Mouse (Mus musculus) midbrain, embryonic 14.5 days (tissue): Measurements from ENCODE around the gene Lin7c. TPM values are rescaled to one million over a fixed set of nuclear protein-coding genes. Genes with fewer than 3 reads are reported as not detected.

ENCODE experiments used
- ATAC-seq: fragments of 200-750 bp; cut with Nextera tagmentation; 2 replicates; pipeline ENCODE4 v1.8.0; 2017; ENCODE audit warnings: moderate number of reproducible peaks, moderate library complexity; ENCODE audit not compliant: low FRiP score, low TSS enrichment
- DNase-seq: peaks from one replicate; pipeline ENCODE4 v3.0.0-alpha.2; 2015
- H3K27ac ChIP-seq: fragments of 300-500 bp; sonication (generic); replicated peaks from 2 replicates; pipeline ENCODE4 v1.5.1; 2014; ENCODE audit warnings: mild to moderate bottlenecking, low read depth, low read length, moderate library complexity
- H3K27me3 ChIP-seq: fragments of 300-500 bp; sonication (generic); 2 replicates; pipeline ENCODE4 v1.6.1; 2014; ENCODE audit warnings: low read length, control low read depth, mixed read lengths; ENCODE audit not compliant: control insufficient read depth, insufficient read depth
- H3K36me3 ChIP-seq: fragments of 300-500 bp; sonication (generic); 2 replicates; pipeline ENCODE4 v1.6.1; 2014; ENCODE audit warnings: low read length, control low read depth; ENCODE audit not compliant: control insufficient read depth, insufficient read depth
- H3K4me1 ChIP-seq: fragments of 300-500 bp; sonication (generic); 2 replicates; pipeline ENCODE4 v1.6.1; 2014; ENCODE audit warnings: mild to moderate bottlenecking, antibody characterized with exemption, low read length, control low read depth; ENCODE audit not compliant: control insufficient read depth, insufficient read depth
- H3K4me2 ChIP-seq: fragments of 300-500 bp; sonication (generic); 2 replicates; pipeline ENCODE4 v1.6.1; 2014; ENCODE audit warnings: mild to moderate bottlenecking, low read length, moderate library complexity
- H3K4me3 ChIP-seq: fragments of 300-500 bp; sonication (generic); replicated peaks from 2 replicates; pipeline ENCODE4 v1.5.1; 2014; ENCODE audit warnings: low read depth, low read length
- H3K9ac ChIP-seq: fragments of 300-500 bp; sonication (generic); replicated peaks from 2 replicates; pipeline ENCODE4 v1.6.1; 2014; ENCODE audit warnings: mild to moderate bottlenecking, low read length, moderate library complexity
- H3K9me3 ChIP-seq: fragments of 300-500 bp; sonication (generic); 2 replicates; pipeline ENCODE4 v1.6.1; 2016; ENCODE audit warnings: low read length, control low read depth, mixed read lengths; ENCODE audit not compliant: control insufficient read depth
- WGBS: fragments of 180-500 bp; shearing (Covaris S2); extraction: QIAGEN DNeasy Blood & Tissue Kit; methylation state at CpG from one replicate; pipeline ENCODE4 v1.1.7; 2014; 5-methylcytosine and 5-hydroxymethylcytosine counted together
- polyA plus RNA-seq: library from polyadenylated mRNA; unstranded; fragments of >200 nt; fragmentation: Nextera tagmentation; extraction: Ambion mirVana; gene quantifications from 2 replicates; pipeline ENCODE4 v1.2.1, GENCODE M21; 2014

Lin7c gene
- polyA plus RNA-seq, 1 experiment from 2014 or later: 249 TPM

DNA sequence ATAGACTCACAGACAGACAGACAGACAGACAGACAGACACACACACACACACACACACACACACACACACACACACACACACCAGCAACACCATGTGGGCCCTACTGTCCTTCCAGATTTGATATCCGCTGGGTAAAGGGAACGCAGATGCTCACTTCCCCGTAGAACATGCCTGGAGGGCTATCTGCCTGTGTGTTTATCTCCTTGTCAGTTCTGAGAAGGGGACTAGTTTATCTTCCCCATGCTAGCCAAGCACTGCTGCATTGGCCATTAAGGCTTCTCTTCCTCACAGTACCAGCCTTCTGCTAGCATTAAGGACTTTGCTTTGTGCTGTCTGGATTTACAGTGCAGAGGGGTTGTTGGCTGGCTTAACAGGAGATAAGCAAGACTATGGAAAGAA, 38.6 kb downstream of the Lin7c start:
- H3K4me2 ChIP-seq: no peak overlapping the region
- H3K9ac ChIP-seq: no peak overlapping the region
- H3K27ac ChIP-seq: no peak overlapping the region
- H3K27me3 ChIP-seq: no peaks in the 10 kb centered on the region
- 67% methylated on average over 3 of the region's 3 CpGs for WGBS
- no peaks in the 10 kb centered on the region for H3K36me3 ChIP-seq
- H3K9me3 ChIP-seq: no peaks in the 10 kb centered on the region
- no peaks in the 10 kb centered on the region for H3K4me1 ChIP-seq
- ATAC-seq (no peak), DNase-seq (no peak)
- H3K4me3 ChIP-seq: no peak overlapping the region

- Histone ChIP-seq H3K9ac (no peak overlapping the region), H3K4me1 (no peaks in the 10 kb centered on the region), H3K9me3 (no peaks in the 10 kb centered on the region), H3K4me2 (no peak overlapping the region), H3K36me3 (no peaks in the 10 kb centered on the region), H3K27ac (no peak overlapping the region), H3K27me3 (no peaks in the 10 kb centered on the region), H3K4me3 (no peak overlapping the region)
- 94% methylated on average over 5 of the region's 5 CpGs for WGBS
- DNase-seq (no peak), ATAC-seq (no peak)
Observed at GRCm38 (mm10) chr2:109930366-109930765, 39.7 kb downstream of the Lin7c start.

- 94% methylated on average over 4 of the region's 4 CpGs for WGBS
- ATAC-seq: no peak
- no peaks in the 10 kb centered on the region for H3K27me3 ChIP-seq
- no peaks in the 10 kb centered on the region for H3K4me1 ChIP-seq
- H3K9me3 ChIP-seq: no peaks in the 10 kb centered on the region
- no peak overlapping the region for H3K27ac ChIP-seq
- no peak for DNase-seq
- no peaks in the 10 kb centered on the region for H3K36me3 ChIP-seq
- no peak overlapping the region for H3K4me2 ChIP-seq
- no peak overlapping the region for H3K9ac ChIP-seq
- H3K4me3 ChIP-seq: no peak overlapping the region
Observed at GRCm38 (mm10) chr2:109930771-109931170, 40.1 kb downstream of the Lin7c start.

DNA sequence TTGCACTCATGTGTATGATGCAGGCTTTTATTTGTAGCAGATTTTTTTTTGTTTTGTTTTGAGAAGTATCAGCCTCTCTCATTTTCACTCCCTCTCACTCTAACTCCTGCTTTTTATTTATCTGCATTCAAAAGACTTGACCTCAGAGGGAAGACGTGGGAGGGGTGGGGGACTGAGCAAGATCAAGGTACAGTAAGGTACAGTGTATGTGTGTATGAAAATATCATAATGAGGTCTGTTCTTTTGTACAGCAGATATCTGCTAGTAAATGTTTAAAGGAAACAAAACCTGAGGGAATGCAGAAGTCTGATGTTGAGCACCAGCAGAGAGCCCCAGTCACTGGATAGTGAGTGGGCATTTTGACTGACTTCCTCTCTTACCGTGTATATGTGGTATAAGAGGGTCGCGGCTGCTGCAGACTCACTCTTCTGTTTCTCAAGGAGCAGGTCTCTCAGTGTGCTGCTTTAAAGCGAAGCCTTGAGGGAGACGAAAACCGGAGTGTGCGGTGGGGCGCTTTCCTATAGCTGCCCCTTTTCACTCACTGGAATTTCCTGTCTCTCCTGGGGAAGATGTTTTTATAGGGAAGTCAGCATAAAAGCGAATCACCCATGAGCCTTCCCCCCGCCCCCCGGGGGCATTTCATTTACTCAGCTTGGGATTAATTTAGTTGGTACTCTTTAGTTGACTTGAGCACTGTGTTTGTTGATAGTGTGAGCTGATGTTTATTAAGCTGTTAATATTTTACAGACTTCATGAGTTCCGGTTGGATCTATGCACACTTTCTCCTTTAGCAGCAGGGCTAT, 41.5 kb downstream of the Lin7c start:
- no peaks in the 10 kb centered on the region for H3K9me3 ChIP-seq
- WGBS: 61% methylated on average over 13 of the region's 13 CpGs
- H3K27me3 ChIP-seq: no peaks in the 10 kb centered on the region
- no peaks in the 10 kb centered on the region for H3K4me1 ChIP-seq
- no peak overlapping the region for H3K27ac ChIP-seq
- H3K36me3 ChIP-seq: no peaks in the 10 kb centered on the region
- H3K4me2 ChIP-seq: no peak overlapping the region
- H3K4me3 ChIP-seq: no peak overlapping the region
- no peak for DNase-seq
- ATAC-seq: no peak
- no peak overlapping the region for H3K9ac ChIP-seq

DNA sequence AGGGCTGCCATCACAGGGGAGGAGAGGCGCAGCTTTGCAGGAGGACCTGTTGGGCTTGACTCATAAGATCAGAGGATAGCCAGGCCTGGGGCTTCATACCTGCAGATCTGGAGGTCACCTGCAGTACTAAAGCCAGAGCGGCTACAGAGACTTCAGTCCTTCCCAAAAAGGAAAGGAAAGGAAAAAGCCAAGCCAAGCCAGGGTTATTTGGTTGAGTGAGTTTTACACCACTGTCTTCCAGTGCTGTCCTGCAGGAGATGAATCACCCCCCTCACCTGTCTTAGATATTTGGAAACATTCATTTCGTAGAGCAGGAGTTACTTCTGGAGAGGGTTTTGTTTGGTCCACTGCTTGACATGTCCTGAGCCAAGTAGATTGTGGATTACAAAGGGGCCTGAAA, 42.5 kb downstream of the Lin7c start:
- WGBS: 85% methylated on average over 3 of the region's 3 CpGs
- no peak for ATAC-seq
- H3K4me3 ChIP-seq: no peak overlapping the region
- no peaks in the 10 kb centered on the region for H3K9me3 ChIP-seq
- no peak overlapping the region for H3K27ac ChIP-seq
- DNase-seq: no peak
- H3K36me3 ChIP-seq: no peaks in the 10 kb centered on the region
- H3K4me2 ChIP-seq: no peak overlapping the region
- H3K27me3 ChIP-seq: no peaks in the 10 kb centered on the region
- H3K9ac ChIP-seq: no peak overlapping the region
- no peaks in the 10 kb centered on the region for H3K4me1 ChIP-seq

GRCm38 (mm10) chr2:109934086-109934485, 43.4 kb downstream of the Lin7c start:
- no peak for ATAC-seq
- H3K4me3 ChIP-seq: no peak overlapping the region
- no peaks in the 10 kb centered on the region for H3K27me3 ChIP-seq
- no peaks in the 10 kb centered on the region for H3K36me3 ChIP-seq
- H3K9ac ChIP-seq: no peak overlapping the region
- no peaks in the 10 kb centered on the region for H3K9me3 ChIP-seq
- no peak for DNase-seq
- H3K4me2 ChIP-seq: no peak overlapping the region
- no peaks in the 10 kb centered on the region for H3K4me1 ChIP-seq
- WGBS: 84% methylated on average over 4 of the region's 4 CpGs
- no peak overlapping the region for H3K27ac ChIP-seq

DNA sequence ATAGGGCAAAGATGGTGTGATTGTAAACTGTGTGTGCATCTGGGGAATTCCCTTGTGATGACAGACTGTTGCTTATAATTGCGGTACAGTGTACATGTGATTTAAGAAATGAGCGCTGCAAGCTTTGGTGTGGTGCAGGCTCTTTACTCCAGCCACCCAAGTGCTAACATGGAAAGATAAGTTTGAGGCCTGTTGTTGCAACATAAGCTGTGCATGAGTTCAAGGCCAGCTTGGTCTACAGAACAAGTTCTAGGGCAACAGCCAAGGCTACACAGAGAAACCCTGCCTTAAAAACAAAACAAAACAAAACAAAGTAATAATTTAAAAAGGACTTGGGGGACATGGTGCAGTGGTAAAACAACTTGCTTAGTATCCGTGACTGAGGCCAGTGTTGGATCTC, 44.5 kb downstream of the Lin7c start:
- H3K9me3 ChIP-seq: no peaks in the 10 kb centered on the region
- H3K36me3 ChIP-seq: no peaks in the 10 kb centered on the region
- no peak overlapping the region for H3K27ac ChIP-seq
- H3K4me1 ChIP-seq: no peaks in the 10 kb centered on the region
- WGBS: 94% methylated on average over 3 of the region's 3 CpGs
- ATAC-seq (no peak), DNase-seq (no peak)
- no peak overlapping the region for H3K9ac ChIP-seq
- H3K4me3 ChIP-seq: no peak overlapping the region
- no peak overlapping the region for H3K4me2 ChIP-seq
- H3K27me3 ChIP-seq: no peaks in the 10 kb centered on the region

- Histone ChIP-seq H3K9ac (no peak overlapping the region), H3K9me3 (no peaks in the 10 kb centered on the region), H3K4me3 (no peak overlapping the region), H3K4me2 (no peak overlapping the region), H3K27ac (no peak overlapping the region), H3K27me3 (no peaks in the 10 kb centered on the region), H3K36me3 (no peaks in the 10 kb centered on the region), H3K4me1 (no peaks in the 10 kb centered on the region)
- WGBS: 63% methylated on average over 11 of the region's 11 CpGs
- no peak for DNase-seq
- ATAC-seq: no peak
Observed at GRCm38 (mm10) chr2:109935754-109936409, 45.2 kb downstream of the Lin7c start.

GRCm38 (mm10) chr2:109936410-109936755, 45.7 kb downstream of the Lin7c start:
- Histone ChIP-seq H3K9ac (no peak overlapping the region), H3K36me3 (no peaks in the 10 kb centered on the region), H3K27ac (no peak overlapping the region), H3K27me3 (no peaks in the 10 kb centered on the region), H3K4me1 (no peaks in the 10 kb centered on the region), H3K4me3 (no peak overlapping the region), H3K4me2 (no peak overlapping the region), H3K9me3 (no peaks in the 10 kb centered on the region)
- no peak for ATAC-seq
- WGBS: 37% methylated on average over 2 of the region's 2 CpGs
- no peak for DNase-seq
